Mouse (Mus musculus): ENCODE results near the gene Tgds. TPM values are rescaled to one million over a fixed set of nuclear protein-coding genes. Genes with fewer than 3 reads are reported as not detected.

Tgds gene
- polyA plus RNA-seq, 1 experiment from 2014 or later: 23.9 TPM

GRCm38 (mm10) chr14:118086271-118087035 lies 46.1 kb downstream of the Tgds start:
- no peak overlapping the region for H3K27ac ChIP-seq
- WGBS: 54% methylated on average over 5 of the region's 5 CpGs
- H3K4me2 ChIP-seq: no peak overlapping the region
- H3K4me1 ChIP-seq: peaks cover 12% of the 10 kb centered on the region
- no peaks in the 10 kb centered on the region for H3K9me3 ChIP-seq (replicated peaks)
- H3K27me3 ChIP-seq: peaks cover 9% of the 10 kb centered on the region; the same call in 1 of the 2 replicates
- H3K4me3 ChIP-seq: no peak overlapping the region
- no peaks in the 10 kb centered on the region for H3K36me3 ChIP-seq (ENCODE audit: poor library complexity, severe bottlenecking)
- no peak for ATAC-seq
- H3K9ac ChIP-seq: no peak overlapping the region

GRCm38 (mm10) chr14:118083851-118084250 lies 48.7 kb downstream of the Tgds start:
- Histone ChIP-seq H3K9ac (no peak overlapping the region), H3K4me3 (no peak overlapping the region), H3K36me3 (ENCODE audit: poor library complexity, severe bottlenecking) (no peaks in the 10 kb centered on the region), H3K27me3 (peaks cover 13% of the 10 kb centered on the region), H3K4me1 (peaks cover 22% of the 10 kb centered on the region), H3K27ac (no peak overlapping the region), H3K9me3 (replicated peaks) (no peaks in the 10 kb centered on the region), H3K4me2 (no peak overlapping the region)
- ATAC-seq: no peak
- 87% methylated on average over 6 of the region's 6 CpGs for WGBS

- no peak for ATAC-seq
- Histone ChIP-seq H3K36me3 (ENCODE audit: poor library complexity, severe bottlenecking) (no peaks in the 10 kb centered on the region), H3K9me3 (replicated peaks) (no peaks in the 10 kb centered on the region), H3K4me2 (peak overlapping the region; percentile 35; the same call in 1 of the 2 replicates), H3K4me3 (no peak overlapping the region), H3K4me1 (peaks cover 15% of the 10 kb centered on the region), H3K27ac (no peak overlapping the region), H3K27me3 (peaks cover 6% of the 10 kb centered on the region), H3K9ac (no peak overlapping the region)
- 8% methylated on average over 11 of the region's 11 CpGs for WGBS
These were observed 51.9 kb downstream of the Tgds start for GRCm38 (mm10) chr14:118080606-118081005.

- Histone ChIP-seq H3K36me3 (ENCODE audit: poor library complexity, severe bottlenecking) (no peaks in the 10 kb centered on the region), H3K27ac (no peak overlapping the region), H3K9me3 (replicated peaks) (no peaks in the 10 kb centered on the region), H3K4me2 (no peak overlapping the region), H3K4me1 (peaks cover 5% of the 10 kb centered on the region), H3K4me3 (no peak overlapping the region), H3K9ac (no peak overlapping the region), H3K27me3 (no peaks in the 10 kb centered on the region)
- 71% methylated on average over 12 of the region's 12 CpGs for WGBS
- peak; percentile 78 for ATAC-seq
These were observed 62.5 kb downstream of the Tgds start for GRCm38 (mm10) chr14:118070100-118070499.

- H3K4me1 ChIP-seq: peaks cover 5% of the 10 kb centered on the region
- 85% methylated on average over 12 of the region's 12 CpGs for WGBS
- no peak overlapping the region for H3K4me3 ChIP-seq
- ATAC-seq: no peak
- no peak overlapping the region for H3K4me2 ChIP-seq
- H3K9me3 ChIP-seq (replicated peaks): no peaks in the 10 kb centered on the region
- H3K27me3 ChIP-seq: no peaks in the 10 kb centered on the region
- no peaks in the 10 kb centered on the region for H3K36me3 ChIP-seq (ENCODE audit: poor library complexity, severe bottlenecking)
- no peak overlapping the region for H3K27ac ChIP-seq
- no peak overlapping the region for H3K9ac ChIP-seq
These were observed 63.0 kb downstream of the Tgds start for GRCm38 (mm10) chr14:118069439-118070079.

Other genes starting within 250 kb of the Tgds start
- gene Dct, start 80.5 kb downstream of the Tgds start, polyA plus RNA-seq (2015; fragmentation: Nextera tagmentation; extraction: Ambion mirVana): 15.2 and 15.8 TPM in 2 replicates
- 28.1 and 31.4 TPM in 2 replicates for gene Gpr180, start 4.4 kb upstream of the Tgds start, polyA plus RNA-seq (2015; fragmentation: Nextera tagmentation; extraction: Ambion mirVana)
- gene Sox21, start 104.3 kb upstream of the Tgds start, polyA plus RNA-seq (2015; fragmentation: Nextera tagmentation; extraction: Ambion mirVana): 8.9 and 11.5 TPM in 2 replicates
- gene Gm9376, start 134.2 kb upstream of the Tgds start, polyA plus RNA-seq (2015; fragmentation: Nextera tagmentation; extraction: Ambion mirVana): not detected in 2 replicates